Mouse (Mus musculus): Measurements from ENCODE around the gene Phrf1. TPM values are rescaled to one million over a fixed set of nuclear protein-coding genes. Genes with fewer than 3 reads are reported as not detected.

Phrf1 gene
- 32.6 and 34.9 TPM in 2 replicates for polyA plus RNA-seq (2015; fragmentation: Nextera tagmentation; extraction: Ambion mirVana)

DNA sequence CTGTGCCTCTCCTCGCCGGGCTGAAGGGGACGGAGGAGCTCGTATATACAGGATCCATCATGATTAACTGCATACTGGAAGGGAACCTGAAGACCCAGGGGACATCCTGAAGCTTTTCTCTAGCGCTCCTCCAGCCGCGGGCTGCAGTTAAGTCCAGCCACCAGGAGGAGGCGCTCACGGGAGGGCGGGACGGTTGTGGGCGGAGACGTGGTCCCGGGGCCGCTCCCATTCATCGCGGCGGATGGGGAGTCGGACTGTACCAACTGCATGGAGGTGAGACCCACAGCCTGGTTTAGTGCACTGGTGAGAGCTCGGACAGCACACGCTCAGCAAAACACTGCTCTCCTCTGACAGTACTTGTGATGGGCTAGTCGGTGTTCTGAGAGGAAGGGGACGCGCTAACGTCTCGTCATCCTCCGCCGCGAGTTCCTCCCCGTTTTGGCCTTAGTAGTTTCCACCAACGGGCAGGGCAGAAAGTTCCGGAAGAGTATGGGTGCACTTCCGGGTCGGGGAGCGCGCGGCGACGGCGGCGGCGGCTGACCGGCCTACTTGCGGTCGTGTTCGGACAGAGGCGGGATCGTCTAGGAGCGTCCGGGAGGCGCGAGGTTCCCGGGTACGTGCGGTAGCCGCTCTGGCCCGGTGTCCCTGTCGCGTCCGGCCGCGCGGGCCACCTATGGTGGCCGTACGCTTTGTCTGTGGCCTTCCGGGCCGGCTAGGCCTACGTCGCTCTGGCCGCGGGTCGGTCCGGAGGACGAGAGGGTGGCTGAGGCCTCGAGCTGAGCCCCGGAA lies at the start of gene Phrf1:
Gene Phrf1, plus strand, starts transcription at position 506 of the 789 bp plus-strand sequence.
- peak within 1 kb of the TSS; percentile 99 for H3K9ac ChIP-seq
- ATAC-seq (ENCODE audit: low read depth), result peak; percentile 90
- peaks cover 33% of the 10 kb centered on the region for H3K36me3 ChIP-seq
- H3K4me3 ChIP-seq (replicated peaks), result peak within 1 kb of the TSS; percentile 97
- peak within 1 kb of the TSS; percentile 89 for H3K27ac ChIP-seq
- no peaks in the 10 kb centered on the region for H3K27me3 ChIP-seq
- peak within 1 kb of the TSS; percentile 97 for H3K4me2 ChIP-seq
- H3K9me3 ChIP-seq (replicated peaks), result no peaks in the 10 kb centered on the region; the same call in 1 of the 2 replicates
- under 1% methylated on average over 76 of the region's 76 CpGs for WGBS (ENCODE audit: insufficient replicate concordance)
- DNase-seq, result peak; percentile 84
- H3K4me1 ChIP-seq (replicated peaks), result peaks cover 32% of the 10 kb centered on the region

DNA sequence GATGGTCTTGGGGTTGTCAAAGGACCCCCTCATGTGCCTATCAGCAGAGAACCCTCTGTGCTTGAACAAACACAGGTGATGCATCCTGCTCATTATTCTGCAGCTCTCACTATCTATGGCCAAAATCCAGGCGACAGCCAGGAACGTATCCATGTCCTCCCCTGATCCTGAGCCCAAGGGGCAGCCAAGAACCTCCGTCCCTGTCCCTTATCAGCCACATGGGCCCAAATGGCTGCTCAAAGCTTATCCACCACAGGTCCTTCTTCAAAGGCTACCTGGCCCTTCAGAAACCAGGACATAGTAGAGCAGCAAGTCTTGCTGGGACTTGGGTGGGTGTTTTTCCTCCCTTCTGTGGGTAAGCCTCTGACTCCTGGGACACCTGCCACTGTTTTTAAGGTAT lies 40.4 kb upstream of the Phrf1 start:
- DNase-seq (no peak), ATAC-seq (ENCODE audit: low read depth) (no peak)
- H3K4me2 ChIP-seq, result no peak overlapping the region
- H3K9ac ChIP-seq, result no peak overlapping the region
- H3K27me3 ChIP-seq, result no peaks in the 10 kb centered on the region
- 0 out of 2 replicates have a peak overlapping the region, but pooled peaks have one; percentile 4 for H3K27ac ChIP-seq
- peaks cover 36% of the 10 kb centered on the region for H3K36me3 ChIP-seq
- 69% methylated on average over 3 of the region's 3 CpGs for WGBS (ENCODE audit: insufficient replicate concordance)
- H3K4me1 ChIP-seq (replicated peaks), result peaks cover 32% of the 10 kb centered on the region
- H3K9me3 ChIP-seq (replicated peaks), result no peaks in the 10 kb centered on the region
- no peak overlapping the region for H3K4me3 ChIP-seq (replicated peaks)

GRCm38 (mm10) chr7:141188733-141189132 lies 39.9 kb upstream of the Phrf1 start:
- ATAC-seq (ENCODE audit: low read depth) (no peak), DNase-seq (no peak)
- Histone ChIP-seq H3K27ac (0 out of 2 replicates have a peak overlapping the region, but pooled peaks have one; percentile 4), H3K9ac (no peak overlapping the region), H3K4me3 (replicated peaks) (no peak overlapping the region), H3K4me2 (no peak overlapping the region), H3K27me3 (no peaks in the 10 kb centered on the region), H3K36me3 (peaks cover 36% of the 10 kb centered on the region), H3K9me3 (replicated peaks) (no peaks in the 10 kb centered on the region), H3K4me1 (replicated peaks) (peaks cover 33% of the 10 kb centered on the region)
- WGBS (ENCODE audit: insufficient replicate concordance), result 88% methylated on average over 3 of the region's 3 CpGs

GRCm38 (mm10) chr7:141190220-141190619 lies 38.4 kb upstream of the Phrf1 start:
- Histone ChIP-seq H3K4me2 (no peak overlapping the region), H3K4me3 (replicated peaks) (no peak overlapping the region), H3K27ac (peak overlapping the region; percentile 53; the same call in 1 of the 2 replicates), H3K4me1 (replicated peaks) (peaks cover 43% of the 10 kb centered on the region), H3K27me3 (no peaks in the 10 kb centered on the region), H3K36me3 (peaks cover 36% of the 10 kb centered on the region), H3K9me3 (replicated peaks) (no peaks in the 10 kb centered on the region), H3K9ac (no peak overlapping the region)
- DNase-seq, result no peak
- ATAC-seq (ENCODE audit: low read depth), result no peak
- 74% methylated on average over 3 of the region's 3 CpGs for WGBS (ENCODE audit: insufficient replicate concordance)

GRCm38 (mm10) chr7:141191036-141191435 lies 37.5 kb upstream of the Phrf1 start:
- no peaks in the 10 kb centered on the region for H3K27me3 ChIP-seq
- no peak overlapping the region for H3K9ac ChIP-seq
- no peak overlapping the region for H3K4me2 ChIP-seq
- H3K27ac ChIP-seq, result no peak overlapping the region
- ATAC-seq (ENCODE audit: low read depth), result no peak
- no peaks in the 10 kb centered on the region for H3K9me3 ChIP-seq (replicated peaks)
- H3K36me3 ChIP-seq, result peaks cover 36% of the 10 kb centered on the region
- no peak overlapping the region for H3K4me3 ChIP-seq (replicated peaks)
- H3K4me1 ChIP-seq (replicated peaks), result peaks cover 51% of the 10 kb centered on the region
- no peak for DNase-seq
- 89% methylated on average over 14 of the region's 14 CpGs for WGBS (ENCODE audit: insufficient replicate concordance)

GRCm38 (mm10) chr7:141191796-141192685 lies 36.5 kb upstream of the Phrf1 start:
- H3K4me1 ChIP-seq (replicated peaks), result peaks cover 61% of the 10 kb centered on the region
- peak overlapping the region; percentile 89 for H3K4me3 ChIP-seq (replicated peaks)
- H3K4me2 ChIP-seq, result peak overlapping the region; percentile 97
- WGBS (ENCODE audit: insufficient replicate concordance), result 89% methylated on average over 24 of the region's 24 CpGs
- H3K27me3 ChIP-seq, result no peaks in the 10 kb centered on the region
- DNase-seq (no peak), ATAC-seq (ENCODE audit: low read depth) (no peak)
- H3K9me3 ChIP-seq (replicated peaks), result no peaks in the 10 kb centered on the region
- H3K27ac ChIP-seq, result peak overlapping the region; percentile 92
- peak overlapping the region; percentile 99 for H3K9ac ChIP-seq
- peaks cover 36% of the 10 kb centered on the region for H3K36me3 ChIP-seq

DNA sequence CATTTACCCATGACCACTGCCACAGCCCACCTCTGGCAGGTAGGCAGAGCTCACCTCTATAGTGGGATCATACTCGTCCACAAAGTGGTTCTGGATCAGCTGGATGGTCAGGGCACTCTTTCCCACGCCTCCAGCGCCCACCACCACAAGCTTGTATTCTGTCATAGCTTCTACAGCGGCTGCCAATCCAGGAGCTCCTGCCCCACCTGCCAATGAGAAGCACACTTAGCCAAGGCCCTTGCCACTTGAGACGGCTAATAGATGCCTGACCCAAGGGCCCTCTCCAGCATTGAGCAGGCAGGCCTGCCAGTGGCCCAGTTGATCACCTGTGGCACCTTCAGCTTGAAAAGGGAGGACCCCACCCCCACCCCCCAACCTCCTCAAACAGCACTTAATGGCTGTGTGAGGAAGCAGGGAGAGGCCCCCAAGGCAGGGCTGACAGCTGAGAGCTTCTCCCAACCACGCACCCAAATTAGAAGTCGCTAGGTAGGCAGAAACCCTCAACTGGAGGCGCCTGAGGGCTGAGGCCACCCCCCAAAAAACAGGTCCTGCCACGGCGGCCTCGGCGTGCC lies 35.7 kb upstream of the Phrf1 start:
- ATAC-seq (ENCODE audit: low read depth) (no peak), DNase-seq (no peak)
- Histone ChIP-seq H3K9ac (peak overlapping the region; percentile 99), H3K27me3 (no peaks in the 10 kb centered on the region), H3K27ac (peak overlapping the region; percentile 92), H3K4me2 (peak overlapping the region; percentile 97), H3K36me3 (peaks cover 36% of the 10 kb centered on the region), H3K4me1 (replicated peaks) (peaks cover 70% of the 10 kb centered on the region), H3K4me3 (replicated peaks) (peak overlapping the region; percentile 89), H3K9me3 (replicated peaks) (no peaks in the 10 kb centered on the region)
- 25% methylated on average over 12 of the region's 12 CpGs for WGBS (ENCODE audit: insufficient replicate concordance)

DNA sequence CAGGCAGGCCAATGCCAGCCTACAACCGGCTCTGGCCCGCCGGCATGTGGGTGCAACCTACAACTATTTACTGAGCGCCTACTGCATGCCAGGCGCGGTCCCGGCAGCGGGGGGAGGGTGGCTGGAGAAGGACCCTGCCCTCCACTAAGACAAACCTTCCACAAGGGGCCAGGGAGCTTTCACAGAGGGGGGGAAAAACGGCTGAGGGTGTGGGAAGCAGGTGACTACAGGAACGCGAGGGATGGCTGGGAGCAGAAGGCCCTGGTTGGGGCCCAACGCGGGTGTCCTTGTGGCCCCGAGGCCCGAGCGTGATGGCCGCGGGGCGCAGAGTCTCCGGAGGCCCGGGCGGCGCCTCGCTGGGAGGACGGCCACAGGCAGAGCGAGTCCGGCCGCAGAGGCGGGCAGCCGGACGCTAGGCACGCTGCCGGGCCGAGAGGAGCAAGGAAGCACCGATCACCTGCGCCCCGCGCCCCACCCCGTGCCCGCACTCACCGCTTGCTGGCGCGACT lies 35.2 kb upstream of the Phrf1 start:
- Histone ChIP-seq H3K4me3 (replicated peaks) (peak overlapping the region; percentile 89), H3K27me3 (no peaks in the 10 kb centered on the region), H3K27ac (peak overlapping the region; percentile 92), H3K36me3 (peaks cover 36% of the 10 kb centered on the region), H3K9ac (peak overlapping the region; percentile 99), H3K4me2 (peak overlapping the region; percentile 97), H3K9me3 (replicated peaks) (no peaks in the 10 kb centered on the region), H3K4me1 (replicated peaks) (peaks cover 75% of the 10 kb centered on the region)
- no peak for DNase-seq
- WGBS (ENCODE audit: insufficient replicate concordance), result under 1% methylated on average over 36 of the region's 43 CpGs
- ATAC-seq (ENCODE audit: low read depth), result no peak; the same call in 1 of the 2 replicates

GRCm38 (mm10) chr7:141193948-141194347 lies 34.6 kb upstream of the Phrf1 start, which contains the start of the genes Hras and Lrrc56:
TSS of gene Hras (minus strand) at chr7:141194005.
TSS of gene Lrrc56 (plus strand) at chr7:141194157.
- WGBS (ENCODE audit: insufficient replicate concordance), result under 1% methylated on average over 24 of the region's 39 CpGs
- Histone ChIP-seq H3K27ac (peak within 1 kb of the TSS; percentile 94), H3K9ac (peak within 1 kb of the TSS; percentile 99), H3K9me3 (replicated peaks) (no peaks in the 10 kb centered on the region), H3K36me3 (peaks cover 36% of the 10 kb centered on the region), H3K4me2 (peak within 1 kb of the TSS; percentile 99), H3K4me1 (replicated peaks) (peaks cover 80% of the 10 kb centered on the region), H3K4me3 (replicated peaks) (peak within 1 kb of the TSS; percentile 89), H3K27me3 (no peaks in the 10 kb centered on the region)
- ATAC-seq (ENCODE audit: low read depth), result peak; percentile 89
- peak; percentile 98 for DNase-seq

DNA sequence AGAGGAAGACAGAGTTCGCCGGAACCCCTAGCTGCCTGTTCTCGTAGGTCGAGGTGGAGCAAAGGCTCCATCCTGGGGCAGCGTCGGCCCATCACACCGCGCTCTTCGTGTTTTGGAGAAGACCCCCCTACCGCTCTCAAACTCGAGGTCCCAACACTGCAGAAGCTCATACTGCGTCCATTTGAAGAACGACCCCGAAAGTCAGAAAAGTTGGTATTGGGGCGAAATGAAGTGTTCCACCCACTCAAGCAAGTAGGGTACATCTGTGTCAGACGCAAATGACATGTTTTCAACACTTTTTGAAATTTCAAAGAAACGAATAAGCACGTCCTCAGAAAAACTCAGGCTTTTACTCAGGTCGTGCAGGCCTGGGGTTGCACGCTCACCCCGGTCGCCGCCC lies 34.2 kb upstream of the Phrf1 start:
- H3K4me2 ChIP-seq, result peak overlapping the region; percentile 99
- DNase-seq (no peak), ATAC-seq (ENCODE audit: low read depth) (no peak)
- no peaks in the 10 kb centered on the region for H3K9me3 ChIP-seq (replicated peaks)
- under 1% methylated on average over 23 of the region's 23 CpGs for WGBS (ENCODE audit: insufficient replicate concordance)
- peaks cover 85% of the 10 kb centered on the region for H3K4me1 ChIP-seq (replicated peaks)
- H3K27ac ChIP-seq, result peak overlapping the region; percentile 94
- peak overlapping the region; percentile 88 for H3K9ac ChIP-seq
- H3K27me3 ChIP-seq, result no peaks in the 10 kb centered on the region
- H3K36me3 ChIP-seq, result peaks cover 32% of the 10 kb centered on the region
- peak overlapping the region; percentile 89 for H3K4me3 ChIP-seq (replicated peaks)
